Mouse (Mus musculus) Muller cell, postnatal 12 days (primary cell): Measurements from ENCODE around the gene Magi1.
A peak's percentile ranks its signal among the peaks of the same experiment; 100 is the strongest.

Source experiments
- DNase-seq: peaks from one replicate; pipeline ENCODE4 v3.0.0-alpha.2; 2015; ENCODE audit errors: inconsistent ontology term

Magi1 gene

GRCm38 (mm10) chr6:94159256-94159655 lies 124.5 kb downstream of the Magi1 start:
- no peak for DNase-seq

GRCm38 (mm10) chr6:94158119-94158848 lies 125.4 kb downstream of the Magi1 start:
- DNase-seq = no peak

- DNase-seq = no peak
These were observed 127.7 kb downstream of the Magi1 start for GRCm38 (mm10) chr6:94155996-94156395.

GRCm38 (mm10) chr6:94154854-94155601 lies 128.7 kb downstream of the Magi1 start:
- DNase-seq = no peak

GRCm38 (mm10) chr6:94152881-94153280 lies 130.8 kb downstream of the Magi1 start:
- DNase-seq = no peak

GRCm38 (mm10) chr6:94150876-94151275 lies 132.8 kb downstream of the Magi1 start:
- no peak for DNase-seq

- no peak for DNase-seq
These were observed 133.9 kb downstream of the Magi1 start for GRCm38 (mm10) chr6:94149800-94150199.

- DNase-seq = no peak
These were observed 137.6 kb downstream of the Magi1 start for GRCm38 (mm10) chr6:94146206-94146493.

- DNase-seq = no peak
These were observed 138.1 kb downstream of the Magi1 start for GRCm38 (mm10) chr6:94145430-94146205.

GRCm38 (mm10) chr6:94142493-94142892 lies 141.2 kb downstream of the Magi1 start:
- DNase-seq = peak; percentile 39

GRCm38 (mm10) chr6:94141496-94141895 lies 142.2 kb downstream of the Magi1 start:
- no peak for DNase-seq

- DNase-seq = peak; percentile 11
These were observed 143.7 kb downstream of the Magi1 start for GRCm38 (mm10) chr6:94139952-94140414.

- DNase-seq = no peak
These were observed 147.0 kb downstream of the Magi1 start for GRCm38 (mm10) chr6:94136693-94137092.

GRCm38 (mm10) chr6:94134159-94134558 lies 149.6 kb downstream of the Magi1 start:
- DNase-seq = peak; percentile 65

- no peak for DNase-seq
These were observed 151.7 kb downstream of the Magi1 start for GRCm38 (mm10) chr6:94131999-94132398.

- DNase-seq = no peak
These were observed 153.3 kb downstream of the Magi1 start for GRCm38 (mm10) chr6:94130389-94130788.

GRCm38 (mm10) chr6:94126763-94127162 lies 157.0 kb downstream of the Magi1 start:
- DNase-seq = no peak

- DNase-seq = no peak
These were observed 158.6 kb downstream of the Magi1 start for GRCm38 (mm10) chr6:94125144-94125543.

- no peak for DNase-seq
These were observed 159.4 kb downstream of the Magi1 start for GRCm38 (mm10) chr6:94124279-94124678.

GRCm38 (mm10) chr6:94122566-94123150 lies 161.1 kb downstream of the Magi1 start:
- peak; percentile 19 for DNase-seq

GRCm38 (mm10) chr6:94121488-94121887 lies 162.2 kb downstream of the Magi1 start:
- DNase-seq = no peak
